Mouse (Mus musculus): ENCODE measurements around the gene Slc38a4. TPM values are rescaled to one million over a fixed set of nuclear protein-coding genes. Genes with fewer than 3 reads are reported as not detected.
A peak's percentile ranks its signal among the peaks of the same experiment; 100 is the strongest.

Gene Slc38a4
- total and polyA plus RNA-seq, 3 experiments: 0.13 to 0.51 (median 0.17) TPM

DNA sequence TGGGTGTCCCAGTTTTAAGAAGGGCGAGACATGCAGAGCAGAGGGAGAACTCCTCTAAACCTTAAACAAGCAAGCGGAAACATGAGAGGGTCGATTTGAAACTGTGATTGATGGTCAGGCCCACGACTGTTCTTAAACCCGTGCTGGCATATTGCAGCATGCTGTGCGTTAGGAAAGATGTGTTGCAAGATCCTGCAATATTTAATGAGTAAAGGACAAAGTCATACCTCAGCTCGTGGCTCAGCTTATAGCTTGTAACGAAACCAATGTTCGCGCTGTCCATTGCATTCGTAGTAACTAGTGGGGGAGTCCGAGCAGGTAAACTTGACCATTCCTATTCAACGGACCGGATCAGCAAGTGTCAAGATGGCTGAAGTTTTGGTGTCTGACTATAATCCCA is 4.3 kb upstream of the Slc38a4 start:
- Histone ChIP-seq H3K9me3 (replicated peaks; ENCODE audit: low read length) (peaks cover 2% of the 10 kb centered on the region), H3K79me2 (replicated peaks; ENCODE audit: control insufficient read depth, extremely low read depth, insufficient read depth, poor library complexity, severe bottlenecking) (no peaks in the 10 kb centered on the region), H3K9ac (ENCODE audit: insufficient read depth, low read depth) (no peak overlapping the region), H3K4me1 (ENCODE audit: control insufficient read depth in 1 of 2, insufficient read depth in 2 of 2) (peaks cover 8 to 13% of the 10 kb centered on the region in 2 experiments), H3K27me3 (replicated peaks) (no peaks in the 10 kb centered on the region), H3K4me2 (ENCODE audit: insufficient read depth, low read depth, poor library complexity, severe bottlenecking) (no peak overlapping the region), H3K4me3 (replicated peaks in 1 of 3; ENCODE audit: low read depth in 2 of 3, low read length in 2 of 3, poor library complexity in 1 of 3) (no peak overlapping the region), H3K36me3 (replicated peaks in 1 of 2; ENCODE audit: control insufficient read depth in 1 of 2, insufficient read depth in 1 of 2, low read length in 1 of 2) (no peaks in the 10 kb centered on the region), H3K27ac (ENCODE audit: insufficient read depth, low read depth) (no peak overlapping the region)
- TF ChIP-seq PAX5 (IDR thresholded peaks at IDR 0.05; ENCODE audit: low read length): no peak
- TF ChIP-seq IRF4 (IDR thresholded peaks at IDR 0.05; ENCODE audit: low read depth, low read length): no peak
- TF ChIP-seq CTCF (conservative IDR thresholded peaks at IDR 0.05 in 1 of 2, IDR thresholded peaks at IDR 0.05 in 1 of 2; ENCODE audit: low read depth in 2 of 2, low read length in 2 of 2): no peak
- TF ChIP-seq ELF1 (IDR thresholded peaks at IDR 0.05; ENCODE audit: low read depth, low read length): no peak
- dilution Hi-C loops (cut with MboI; ENCODE audit: extremely low pct_ligation_motif_present, extremely low pct_unique_long_range_greater_than_20kb, low sequenced_read_pairs) (no loop called here), in situ Hi-C loops (cut with MboI; ENCODE audit: low pct_ligation_motif_present, low pct_unique_long_range_greater_than_20kb, low sequenced_read_pairs) (no loop called here)
- no peak for DNase-seq (ENCODE audit: extremely low read depth)

GRCm38 (mm10) chr15:97059071-97060041 is 3.6 kb upstream of the Slc38a4 start:
- Histone ChIP-seq H3K79me2 (replicated peaks; ENCODE audit: control insufficient read depth, extremely low read depth, insufficient read depth, poor library complexity, severe bottlenecking) (no peaks in the 10 kb centered on the region), H3K36me3 (replicated peaks in 1 of 2; ENCODE audit: control insufficient read depth in 1 of 2, insufficient read depth in 1 of 2, low read length in 1 of 2) (no peaks in the 10 kb centered on the region), H3K9me3 (replicated peaks; ENCODE audit: low read length) (peaks cover 9% of the 10 kb centered on the region), H3K4me3 (replicated peaks in 1 of 3; ENCODE audit: low read depth in 2 of 3, low read length in 2 of 3, poor library complexity in 1 of 3) (no peak overlapping the region), H3K4me1 (ENCODE audit: control insufficient read depth in 1 of 2, insufficient read depth in 2 of 2) (peaks cover 8 to 10% of the 10 kb centered on the region in 2 experiments), H3K27ac (ENCODE audit: insufficient read depth, low read depth) (no peak overlapping the region), H3K27me3 (replicated peaks) (no peaks in the 10 kb centered on the region), H3K9ac (ENCODE audit: insufficient read depth, low read depth) (no peak overlapping the region), H3K4me2 (ENCODE audit: insufficient read depth, low read depth, poor library complexity, severe bottlenecking) (no peak overlapping the region)
- DNase-seq (ENCODE audit: extremely low read depth): peak; percentile 24
- TF ChIP-seq CHD1 (IDR thresholded peaks at IDR 0.05; ENCODE audit: low read depth, low read length) (no peak), CTCF (conservative IDR thresholded peaks at IDR 0.05 in 1 of 2, IDR thresholded peaks at IDR 0.05 in 1 of 2; ENCODE audit: low read depth in 2 of 2, low read length in 2 of 2) (no peak), E2F4 (IDR thresholded peaks at IDR 0.05; ENCODE audit: insufficient replicate concordance, low read depth, low read length) (no peak), MXI1 (IDR thresholded peaks at IDR 0.05; ENCODE audit: low read depth, low read length) (no peak), KAT2A (IDR thresholded peaks at IDR 0.05; ENCODE audit: insufficient replicate concordance, low read length) (no peak), ELF1 (IDR thresholded peaks at IDR 0.05; ENCODE audit: low read depth, low read length) (no peak)
- dilution Hi-C loops (cut with MboI; ENCODE audit: extremely low pct_ligation_motif_present, extremely low pct_unique_long_range_greater_than_20kb, low sequenced_read_pairs) (no loop called here), in situ Hi-C loops (cut with MboI; ENCODE audit: low pct_ligation_motif_present, low pct_unique_long_range_greater_than_20kb, low sequenced_read_pairs) (no loop called here)

DNA sequence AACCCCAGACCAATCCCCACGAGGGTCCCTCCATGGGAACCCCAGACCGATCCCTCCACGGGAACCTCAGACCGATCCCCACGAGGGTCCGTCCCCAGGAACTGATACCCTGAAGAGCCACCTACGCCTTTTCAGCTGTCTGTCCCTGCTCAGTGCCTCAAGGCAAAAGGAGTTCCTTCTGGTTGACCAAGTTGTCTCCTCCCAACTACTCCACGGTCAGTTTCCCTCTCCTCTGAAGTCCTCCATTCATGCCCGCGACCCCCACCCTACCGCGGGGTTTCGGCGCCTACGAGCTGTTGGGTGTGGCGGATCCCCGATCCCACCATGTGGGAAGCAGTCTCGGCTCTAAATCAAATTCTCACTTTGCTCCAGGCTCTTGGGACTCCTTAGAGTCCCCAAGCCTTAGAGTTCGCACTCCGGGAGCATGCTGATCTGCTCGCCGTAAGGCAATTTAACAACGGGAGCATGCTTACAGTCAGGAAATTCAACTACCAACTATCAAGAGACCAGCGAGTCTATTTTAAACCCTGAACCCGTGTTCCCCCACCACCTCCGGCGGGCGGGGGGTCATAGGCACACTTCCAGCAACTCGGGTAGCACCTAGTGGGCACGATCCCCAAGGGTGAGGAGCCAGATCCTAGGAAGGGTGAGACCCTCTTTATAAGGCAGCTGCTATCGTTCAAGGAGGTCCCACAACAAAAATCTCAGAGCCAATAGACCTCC is 828 bp downstream of the Slc38a4 start:
- H3K36me3 ChIP-seq (replicated peaks in 1 of 2; ENCODE audit: control insufficient read depth in 1 of 2, insufficient read depth in 1 of 2, low read length in 1 of 2): no peaks in the 10 kb centered on the region
- no peak for DNase-seq (ENCODE audit: extremely low read depth)
- H3K27ac ChIP-seq (ENCODE audit: insufficient read depth, low read depth): no peak overlapping the region
- H3K9ac ChIP-seq (ENCODE audit: insufficient read depth, low read depth): no peak overlapping the region
- dilution Hi-C loops (cut with MboI; ENCODE audit: extremely low pct_ligation_motif_present, extremely low pct_unique_long_range_greater_than_20kb, low sequenced_read_pairs): no loop called here
- in situ Hi-C loops (cut with MboI; ENCODE audit: low pct_ligation_motif_present, low pct_unique_long_range_greater_than_20kb, low sequenced_read_pairs): no loop called here
- H3K4me1 ChIP-seq (ENCODE audit: control insufficient read depth in 1 of 2, insufficient read depth in 2 of 2): peaks cover 6 to 10% of the 10 kb centered on the region in 2 experiments; a peak in 3 of 4 replicates
- H3K9me3 ChIP-seq (replicated peaks; ENCODE audit: low read length): peaks cover 14% of the 10 kb centered on the region
- no peaks in the 10 kb centered on the region for H3K27me3 ChIP-seq (replicated peaks)
- H3K4me2 ChIP-seq (ENCODE audit: insufficient read depth, low read depth, poor library complexity, severe bottlenecking): no peak overlapping the region
- no peak overlapping the region for H3K4me3 ChIP-seq (replicated peaks in 1 of 3; ENCODE audit: low read depth in 2 of 3, low read length in 2 of 3, poor library complexity in 1 of 3)
- H3K79me2 ChIP-seq (replicated peaks; ENCODE audit: control insufficient read depth, extremely low read depth, insufficient read depth, poor library complexity, severe bottlenecking): no peaks in the 10 kb centered on the region
- TF ChIP-seq ZKSCAN1 (IDR thresholded peaks at IDR 0.05; ENCODE audit: borderline replicate concordance, low read depth, low read length) (no peak), NRF1 (IDR thresholded peaks at IDR 0.05; ENCODE audit: low read depth, low read length) (no peak), MAX (IDR thresholded peaks at IDR 0.05; ENCODE audit: low read length) (no peak), POLR2A (IDR thresholded peaks at IDR 0.05; ENCODE audit: low read depth, low read length) (no peak), MAFK (IDR thresholded peaks at IDR 0.05; ENCODE audit: insufficient replicate concordance, low read length) (no peak), TCF12 (IDR thresholded peaks at IDR 0.05; ENCODE audit: low read depth, low read length) (no peak), NELFE (IDR thresholded peaks at IDR 0.05; ENCODE audit: low read depth, low read length) (no peak)
